Mouse (Mus musculus) intestine, embryonic 14.5 days (tissue): ENCODE results near the gene Olfr9. TPM values are rescaled to one million over a fixed set of nuclear protein-coding genes. Genes with fewer than 3 reads are reported as not detected.

Experiments
- ATAC-seq: fragments of 200-750 bp; cut with Nextera tagmentation; replicated peaks from 2 replicates; pipeline ENCODE4 v1.8.0; 2017; ENCODE audit warnings: low read depth, moderate number of reproducible peaks, moderate TSS enrichment, moderate library complexity; ENCODE audit not compliant: low FRiP score, low TSS enrichment
- DNase-seq: peaks from one replicate; pipeline ENCODE4 v3.0.0-alpha.2; 2018; ENCODE audit warnings: low spot score
- H3K27ac ChIP-seq: fragments of 300-500 bp; sonication (generic); 2 replicates; pipeline ENCODE4 v1.5.1; 2014; ENCODE audit warnings: low read depth, mild to moderate bottlenecking, control low read depth
- H3K27me3 ChIP-seq: fragments of 300-500 bp; sonication (generic); replicated peaks from 2 replicates; pipeline ENCODE4 v1.6.1; 2014; ENCODE audit warnings: low read length, control low read depth; ENCODE audit not compliant: control insufficient read depth, insufficient read depth
- H3K36me3 ChIP-seq: fragments of 300-500 bp; sonication (generic); 2 replicates; pipeline ENCODE4 v1.6.1; 2014; ENCODE audit warnings: low read length, control low read depth; ENCODE audit not compliant: control insufficient read depth, insufficient read depth
- H3K4me1 ChIP-seq: fragments of 300-500 bp; sonication (generic); replicated peaks from 2 replicates; pipeline ENCODE4 v1.6.1; 2014; ENCODE audit warnings: low read length, control low read depth, mixed read lengths; ENCODE audit not compliant: control insufficient read depth, insufficient read depth
- H3K4me2 ChIP-seq: fragments of 300-500 bp; sonication (generic); 2 replicates; pipeline ENCODE4 v1.6.1; 2014; ENCODE audit warnings: low read length
- H3K4me3 ChIP-seq: fragments of 300-500 bp; sonication (generic); 2 replicates; pipeline ENCODE4 v1.5.1; 2014; ENCODE audit warnings: low read depth, low read length, control low read depth, mixed read lengths
- H3K9ac ChIP-seq: fragments of 300-500 bp; sonication (generic); 2 replicates; pipeline ENCODE4 v1.6.1; 2014; ENCODE audit warnings: mild to moderate bottlenecking, low read length
- H3K9me3 ChIP-seq: fragments of 300-500 bp; sonication (generic); 2 replicates; pipeline ENCODE4 v1.6.1; 2016; ENCODE audit warnings: low read length, control low read depth; ENCODE audit not compliant: control insufficient read depth
- WGBS: fragments of 180-500 bp; shearing (Covaris S2); extraction: QIAGEN DNeasy Blood & Tissue Kit; methylation state at CpG from one replicate; pipeline ENCODE4 v1.1.7; 2014; 5-methylcytosine and 5-hydroxymethylcytosine counted together
- polyA plus RNA-seq: library from polyadenylated mRNA; unstranded; fragments of >200 nt; fragmentation: Nextera tagmentation; extraction: Ambion mirVana; gene quantifications from 2 replicates; pipeline ENCODE4 v1.2.1, GENCODE M21; 2014

Gene Olfr9
- polyA plus RNA-seq, 1 experiment from 2014 or later = not detected

- Histone ChIP-seq H3K9ac (no peak overlapping the region), H3K36me3 (no peaks in the 10 kb centered on the region), H3K27ac (no peak overlapping the region), H3K27me3 (no peaks in the 10 kb centered on the region), H3K9me3 (no peaks in the 10 kb centered on the region), H3K4me1 (0 out of 2 replicates have a peak, but pooled peaks cover 3% of the 10 kb centered on the region), H3K4me3 (no peak overlapping the region), H3K4me2 (no peak overlapping the region)
- ATAC-seq (no peak), DNase-seq (no peak)
- WGBS = 69% methylated on average over 2 of the region's 2 CpGs
These were observed 24.3 kb upstream of the Olfr9 start for GRCm38 (mm10) chr10:128964961-128965360.

- H3K4me1 ChIP-seq = 0 out of 2 replicates have a peak, but pooled peaks cover 3% of the 10 kb centered on the region
- H3K9me3 ChIP-seq = no peaks in the 10 kb centered on the region
- no peak overlapping the region for H3K4me2 ChIP-seq
- no peak overlapping the region for H3K9ac ChIP-seq
- no peaks in the 10 kb centered on the region for H3K36me3 ChIP-seq
- ATAC-seq (no peak), DNase-seq (no peak)
- no peak overlapping the region for H3K4me3 ChIP-seq
- H3K27me3 ChIP-seq = no peaks in the 10 kb centered on the region
- H3K27ac ChIP-seq = no peak overlapping the region
- WGBS = 73% methylated on average over 6 of the region's 6 CpGs
These were observed 23.4 kb upstream of the Olfr9 start for GRCm38 (mm10) chr10:128965871-128966270.

GRCm38 (mm10) chr10:128968341-128968749 lies 20.9 kb upstream of the Olfr9 start:
- no peak overlapping the region for H3K9ac ChIP-seq
- 8% methylated on average over 1 of the region's 1 CpGs for WGBS
- no peaks in the 10 kb centered on the region for H3K36me3 ChIP-seq
- no peak overlapping the region for H3K4me2 ChIP-seq
- H3K4me3 ChIP-seq = no peak overlapping the region
- no peaks in the 10 kb centered on the region for H3K27me3 ChIP-seq
- H3K4me1 ChIP-seq = no peaks in the 10 kb centered on the region
- no peak overlapping the region for H3K27ac ChIP-seq
- DNase-seq = no peak
- no peaks in the 10 kb centered on the region for H3K9me3 ChIP-seq
- 0 out of 2 replicates have a peak, but pooled peaks have one; percentile 37 for ATAC-seq

- DNase-seq = no peak
These were observed 18.4 kb upstream of the Olfr9 start for GRCm38 (mm10) chr10:128970740-128971250.

GRCm38 (mm10) chr10:128972841-128973240 lies 16.4 kb upstream of the Olfr9 start:
- no peaks in the 10 kb centered on the region for H3K36me3 ChIP-seq
- H3K4me1 ChIP-seq = no peaks in the 10 kb centered on the region
- ATAC-seq (no peak), DNase-seq (no peak)
- no peak overlapping the region for H3K4me2 ChIP-seq
- no peaks in the 10 kb centered on the region for H3K9me3 ChIP-seq
- WGBS = 80% methylated on average over 4 of the region's 4 CpGs
- no peaks in the 10 kb centered on the region for H3K27me3 ChIP-seq
- no peak overlapping the region for H3K27ac ChIP-seq
- H3K9ac ChIP-seq = no peak overlapping the region
- no peak overlapping the region for H3K4me3 ChIP-seq

More at GRCm38 (mm10) chr10:128970740-128971250, 18.4 kb upstream of the Olfr9 start:
- Histone ChIP-seq H3K4me1 (no peaks in the 10 kb centered on the region), H3K27ac (no peak overlapping the region), H3K4me2 (no peak overlapping the region), H3K9ac (no peak overlapping the region), H3K9me3 (no peaks in the 10 kb centered on the region), H3K27me3 (no peaks in the 10 kb centered on the region), H3K4me3 (no peak overlapping the region), H3K36me3 (no peaks in the 10 kb centered on the region)
- 39% methylated on average over 1 of the region's 1 CpGs for WGBS
- no peak for ATAC-seq

- H3K4me3 ChIP-seq = no peak overlapping the region
- no peaks in the 10 kb centered on the region for H3K27me3 ChIP-seq
- H3K9ac ChIP-seq = no peak overlapping the region
- no peak for ATAC-seq
- H3K4me1 ChIP-seq = no peaks in the 10 kb centered on the region
- H3K4me2 ChIP-seq = no peak overlapping the region
- no peak overlapping the region for H3K27ac ChIP-seq
- H3K36me3 ChIP-seq = no peaks in the 10 kb centered on the region
- H3K9me3 ChIP-seq = no peaks in the 10 kb centered on the region
- 43% methylated on average over 3 of the region's 3 CpGs for WGBS
- no peak for DNase-seq
These were observed 12.8 kb upstream of the Olfr9 start for GRCm38 (mm10) chr10:128976395-128976794.

GRCm38 (mm10) chr10:128977522-128978114 lies 11.6 kb upstream of the Olfr9 start:
- Histone ChIP-seq H3K27me3 (no peaks in the 10 kb centered on the region), H3K4me3 (no peak overlapping the region), H3K9ac (no peak overlapping the region), H3K4me1 (no peaks in the 10 kb centered on the region), H3K36me3 (no peaks in the 10 kb centered on the region), H3K27ac (no peak overlapping the region), H3K9me3 (no peaks in the 10 kb centered on the region), H3K4me2 (no peak overlapping the region)
- peak; percentile 48; the same call in 1 of the 2 replicates for ATAC-seq
- DNase-seq = peak; percentile 58
- WGBS = 16% methylated on average over 9 of the region's 9 CpGs

GRCm38 (mm10) chr10:128980644-128981365 lies 8.4 kb upstream of the Olfr9 start:
- H3K27me3 ChIP-seq = no peaks in the 10 kb centered on the region
- H3K27ac ChIP-seq = no peak overlapping the region
- no peak overlapping the region for H3K4me2 ChIP-seq
- H3K9ac ChIP-seq = no peak overlapping the region
- no peaks in the 10 kb centered on the region for H3K4me1 ChIP-seq
- 53% methylated on average over 3 of the region's 3 CpGs for WGBS
- no peaks in the 10 kb centered on the region for H3K36me3 ChIP-seq
- ATAC-seq (no peak), DNase-seq (no peak)
- H3K4me3 ChIP-seq = no peak overlapping the region
- H3K9me3 ChIP-seq = no peaks in the 10 kb centered on the region
